Mouse (Mus musculus) heart, embryonic 13.5 days (tissue): ENCODE results near the gene Eif5a. TPM values are rescaled to one million over a fixed set of nuclear protein-coding genes. Genes with fewer than 3 reads are reported as not detected.
"Not testable (repeated sequence)": the region's sequence is repeated elsewhere in the genome, so short reads cannot be mapped to it uniquely, and the experiment has no call there.

Experiments
- ATAC-seq: fragments of 200-750 bp; cut with Nextera tagmentation; 2 replicates; pipeline ENCODE4 v1.8.0; 2017; ENCODE audit warnings: moderate TSS enrichment; ENCODE audit not compliant: insufficient number of reproducible peaks, low FRiP score, low TSS enrichment; ENCODE audit errors: extremely low read depth
- H3K27ac ChIP-seq: fragments of 300-500 bp; sonication (generic); replicated peaks from 2 replicates; pipeline ENCODE4 v1.5.1; 2015; ENCODE audit warnings: moderate library complexity, mild to moderate bottlenecking, inconsistent platforms
- H3K27me3 ChIP-seq: fragments of 300-500 bp; sonication (generic); replicated peaks from 2 replicates; pipeline ENCODE4 v1.6.1; 2015; ENCODE audit warnings: mild to moderate bottlenecking, inconsistent platforms
- H3K36me3 ChIP-seq: fragments of 300-500 bp; sonication (generic); 2 replicates; pipeline ENCODE4 v1.6.1; 2015; ENCODE audit warnings: mild to moderate bottlenecking, inconsistent platforms
- H3K4me1 ChIP-seq: fragments of 300-500 bp; sonication (generic); 2 replicates; pipeline ENCODE4 v1.6.1; 2015; ENCODE audit warnings: inconsistent platforms
- H3K4me2 ChIP-seq: fragments of 300-500 bp; sonication (generic); 2 replicates; pipeline ENCODE4 v1.6.1; 2015; ENCODE audit warnings: inconsistent platforms, mild to moderate bottlenecking, moderate library complexity
- H3K4me3 ChIP-seq: fragments of 300-500 bp; sonication (generic); 2 replicates; pipeline ENCODE4 v1.5.1; 2015; ENCODE audit warnings: moderate library complexity, mild to moderate bottlenecking, inconsistent platforms
- H3K9ac ChIP-seq: fragments of 300-500 bp; sonication (generic); 2 replicates; pipeline ENCODE4 v1.6.1; 2015; ENCODE audit warnings: inconsistent platforms, mild to moderate bottlenecking, moderate library complexity
- H3K9me3 ChIP-seq: fragments of 300-500 bp; sonication (generic); 2 replicates; pipeline ENCODE4 v1.6.1; 2016; ENCODE audit warnings: inconsistent platforms
- WGBS: fragments of 180-500 bp; shearing (Covaris S2); methylation state at CpG from one replicate; pipeline ENCODE4 v1.1.7; 2015; ENCODE audit warnings: mixed read lengths; 5-methylcytosine and 5-hydroxymethylcytosine counted together
- polyA plus RNA-seq: library from polyadenylated mRNA; unstranded; fragments of >200 nt; fragmentation: Nextera tagmentation; extraction: Ambion mirVana; gene quantifications from 2 replicates; pipeline ENCODE4 v1.2.1, GENCODE M21; 2015

Gene Eif5a
- polyA plus RNA-seq, 1 experiment from 2014 or later: 1,157 TPM

DNA sequence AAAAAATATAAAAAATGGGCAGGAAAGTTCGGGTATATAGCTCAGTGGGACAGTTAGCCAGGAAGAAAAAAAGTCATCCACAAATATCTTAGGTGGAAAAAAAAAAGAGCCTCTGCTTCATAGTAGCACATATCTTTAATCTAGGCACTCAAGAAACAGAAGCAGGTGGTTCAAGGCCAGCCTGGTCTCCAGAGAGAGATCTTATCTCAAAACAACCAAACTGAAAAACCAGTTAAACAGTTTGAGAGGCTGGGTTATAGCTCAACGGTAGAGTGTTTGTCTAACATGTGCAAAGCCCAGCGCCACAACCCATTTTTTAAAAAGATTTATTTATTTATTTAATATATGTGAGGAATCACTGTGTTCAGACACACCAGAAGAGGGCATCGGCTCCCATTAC, 11.3 kb upstream of the Eif5a start:
- H3K36me3 ChIP-seq: no peaks in the 10 kb centered on the region
- no peak overlapping the region for H3K4me3 ChIP-seq
- H3K9ac ChIP-seq: no peak overlapping the region
- H3K4me2 ChIP-seq: no peak overlapping the region
- 72% methylated on average over 4 of the region's 4 CpGs for WGBS
- H3K4me1 ChIP-seq: peaks cover 36% of the 10 kb centered on the region
- peaks cover 31% of the 10 kb centered on the region for H3K27me3 ChIP-seq
- no peak overlapping the region for H3K27ac ChIP-seq
- no peak for ATAC-seq
- no peaks in the 10 kb centered on the region for H3K9me3 ChIP-seq

DNA sequence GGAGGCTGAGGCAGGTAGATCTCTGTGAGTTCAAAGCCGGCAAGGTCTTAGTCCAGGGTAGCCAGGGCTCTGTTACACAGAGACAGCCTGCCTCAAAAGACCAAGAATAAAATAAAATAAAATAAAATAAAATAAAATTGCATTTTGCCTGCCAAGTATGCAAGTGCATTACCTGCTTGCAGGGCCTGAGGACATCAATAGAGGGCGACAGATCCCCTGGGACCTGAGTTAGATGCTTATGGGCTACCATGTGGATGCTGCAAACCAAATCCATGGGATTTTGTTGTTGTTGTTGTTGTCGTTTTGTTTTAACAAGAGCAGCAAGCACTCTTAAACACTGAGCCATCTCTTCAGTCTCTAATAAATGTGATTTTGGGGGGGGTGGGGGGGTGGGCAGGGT, 10.5 kb upstream of the Eif5a start:
- Histone ChIP-seq H3K36me3 (no peaks in the 10 kb centered on the region), H3K9me3 (no peaks in the 10 kb centered on the region), H3K4me1 (peaks cover 28% of the 10 kb centered on the region), H3K4me2 (no peak overlapping the region), H3K4me3 (no peak overlapping the region), H3K27me3 (peaks cover 23% of the 10 kb centered on the region), H3K27ac (no peak overlapping the region), H3K9ac (no peak overlapping the region)
- ATAC-seq: no peak
- WGBS: 44% methylated on average over 3 of the region's 3 CpGs

DNA sequence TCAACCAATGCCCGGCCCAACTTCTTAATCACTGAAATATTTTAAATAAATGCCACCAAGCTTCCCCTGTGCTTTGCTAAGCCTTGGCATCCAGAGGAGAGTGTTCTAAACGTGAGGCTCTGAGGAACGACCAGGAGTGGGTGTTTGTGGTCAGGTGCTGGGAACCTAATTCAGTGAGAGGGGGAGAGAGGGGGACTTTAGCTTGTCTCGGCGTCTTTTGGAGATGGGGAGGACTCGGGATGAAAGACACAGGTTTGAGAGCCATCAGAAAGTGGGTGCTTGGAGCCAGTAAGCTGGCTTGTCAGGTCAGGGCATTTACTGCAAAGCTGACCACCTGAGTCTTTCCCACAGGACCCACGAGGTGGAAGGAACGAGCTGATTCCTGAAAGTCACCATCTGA, 10.0 kb upstream of the Eif5a start:
- Histone ChIP-seq H3K9me3 (no peaks in the 10 kb centered on the region), H3K27me3 (peaks cover 18% of the 10 kb centered on the region), H3K36me3 (no peaks in the 10 kb centered on the region), H3K4me1 (peaks cover 23% of the 10 kb centered on the region), H3K4me3 (no peak overlapping the region), H3K4me2 (no peak overlapping the region), H3K27ac (no peak overlapping the region), H3K9ac (no peak overlapping the region)
- no peak for ATAC-seq
- 64% methylated on average over 8 of the region's 8 CpGs for WGBS

DNA sequence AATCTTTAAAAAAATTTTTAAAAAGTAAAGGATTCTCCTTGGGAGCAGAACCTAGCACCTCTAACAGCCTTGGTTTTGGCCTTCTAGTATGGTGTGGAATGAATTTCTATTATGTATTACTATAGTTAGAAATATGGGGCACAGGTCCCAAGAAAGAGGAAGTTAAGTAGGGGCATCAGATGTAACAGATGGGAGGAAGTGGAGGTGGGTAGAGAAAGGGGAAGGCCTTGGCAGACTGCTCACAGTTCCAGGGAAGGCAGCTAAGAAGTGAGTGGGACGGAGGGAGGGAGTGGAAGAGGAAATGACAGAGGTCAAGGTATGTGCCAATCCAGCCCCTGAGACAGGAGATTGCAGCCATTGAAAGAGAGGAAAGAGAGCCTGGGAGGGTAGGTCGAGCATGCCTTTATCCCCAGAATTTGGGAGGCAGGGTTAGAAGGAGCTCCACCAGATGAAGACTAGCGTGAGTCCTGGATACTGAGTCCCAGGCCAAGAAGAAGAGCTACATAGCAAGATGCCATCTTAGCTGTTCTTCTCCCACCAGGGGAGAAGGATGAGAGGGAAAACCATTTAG, 9.3 kb upstream of the Eif5a start:
- Histone ChIP-seq H3K27me3 (peaks cover 11% of the 10 kb centered on the region), H3K9me3 (no peaks in the 10 kb centered on the region), H3K4me2 (no peak overlapping the region), H3K27ac (no peak overlapping the region), H3K36me3 (no peaks in the 10 kb centered on the region), H3K4me3 (no peak overlapping the region), H3K4me1 (peaks cover 16% of the 10 kb centered on the region), H3K9ac (no peak overlapping the region)
- ATAC-seq: no peak
- WGBS: 65% methylated on average over 3 of the region's 3 CpGs

DNA sequence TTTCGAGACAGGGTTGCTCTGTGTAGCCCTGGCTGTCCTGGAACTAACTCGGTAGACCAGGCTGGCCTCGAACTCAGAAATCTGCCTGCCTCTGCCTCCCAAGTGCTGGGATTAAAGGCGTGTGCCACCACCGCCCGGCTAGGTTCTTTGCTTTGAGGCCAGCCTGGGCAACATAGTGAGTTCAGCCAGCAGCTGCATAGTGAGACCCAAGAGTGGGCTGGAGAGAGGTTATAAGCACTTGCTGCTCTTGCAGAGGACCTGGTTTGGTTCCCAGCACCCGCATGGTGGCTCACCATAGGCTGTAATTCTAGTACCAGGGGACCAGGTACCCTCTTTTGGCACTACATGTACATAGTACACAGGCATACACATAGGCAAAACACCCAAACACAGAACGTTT, 8.4 kb upstream of the Eif5a start:
- not testable (repeated sequence) for H3K27ac ChIP-seq, H3K36me3 ChIP-seq, H3K9ac ChIP-seq, H3K9me3 ChIP-seq, H3K4me1 ChIP-seq, H3K4me2 ChIP-seq, H3K27me3 ChIP-seq, ATAC-seq, H3K4me3 ChIP-seq
- WGBS: 80% methylated on average over 8 of the region's 8 CpGs

DNA sequence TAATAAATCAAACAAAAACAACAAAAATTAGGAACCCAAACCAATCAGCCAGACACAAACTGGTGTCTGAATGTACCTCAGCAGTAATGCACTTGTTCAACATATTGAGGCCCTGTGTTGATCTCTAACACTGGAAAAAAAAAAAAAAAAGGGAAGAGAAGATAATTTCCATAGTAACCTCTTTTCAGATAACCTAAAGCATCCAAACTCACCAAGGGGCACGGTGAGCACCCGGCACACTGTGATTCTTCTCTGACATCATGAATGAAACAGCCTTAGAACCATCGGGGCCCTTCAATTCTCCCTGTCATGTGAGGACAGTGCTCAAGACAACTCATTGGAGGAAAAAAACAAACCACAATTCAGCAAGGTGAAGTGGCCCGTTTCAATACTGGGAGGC, 8.0 kb upstream of the Eif5a start:
- Histone ChIP-seq H3K4me1 (peaks cover 5% of the 10 kb centered on the region), H3K27ac (no peak overlapping the region), H3K27me3 (peaks cover 2% of the 10 kb centered on the region; the same call in 1 of the 2 replicates), H3K9me3 (no peaks in the 10 kb centered on the region), H3K36me3 (no peaks in the 10 kb centered on the region), H3K4me2 (no peak overlapping the region), H3K9ac (no peak overlapping the region), H3K4me3 (no peak overlapping the region)
- no peak for ATAC-seq
- 26% methylated on average over 4 of the region's 4 CpGs for WGBS

DNA sequence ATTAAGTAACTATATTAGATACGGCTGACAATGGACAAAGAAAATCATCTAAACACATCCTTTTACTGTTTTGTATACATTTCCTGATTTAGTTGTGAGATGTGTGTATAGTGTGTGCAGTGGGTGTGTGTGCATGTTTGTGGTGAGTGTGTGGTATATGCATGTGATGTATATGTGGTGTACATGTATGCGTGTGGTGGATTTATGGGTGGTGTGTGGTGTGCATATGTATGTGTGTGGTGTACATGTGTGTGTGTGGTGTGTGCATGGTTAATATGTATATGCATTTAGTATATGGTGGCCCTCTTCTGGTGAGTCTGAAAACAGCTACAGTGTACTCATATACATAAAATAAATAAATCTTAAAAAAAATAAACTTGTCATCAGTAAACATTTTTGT, 5.7 kb upstream of the Eif5a start:
- no peak for ATAC-seq
- 88% methylated on average over 2 of the region's 2 CpGs for WGBS
- Histone ChIP-seq H3K4me2 (no peak overlapping the region), H3K4me1 (peaks cover 4% of the 10 kb centered on the region), H3K9me3 (no peaks in the 10 kb centered on the region), H3K9ac (no peak overlapping the region), H3K27ac (no peak overlapping the region), H3K27me3 (no peaks in the 10 kb centered on the region), H3K36me3 (no peaks in the 10 kb centered on the region), H3K4me3 (no peak overlapping the region)

DNA sequence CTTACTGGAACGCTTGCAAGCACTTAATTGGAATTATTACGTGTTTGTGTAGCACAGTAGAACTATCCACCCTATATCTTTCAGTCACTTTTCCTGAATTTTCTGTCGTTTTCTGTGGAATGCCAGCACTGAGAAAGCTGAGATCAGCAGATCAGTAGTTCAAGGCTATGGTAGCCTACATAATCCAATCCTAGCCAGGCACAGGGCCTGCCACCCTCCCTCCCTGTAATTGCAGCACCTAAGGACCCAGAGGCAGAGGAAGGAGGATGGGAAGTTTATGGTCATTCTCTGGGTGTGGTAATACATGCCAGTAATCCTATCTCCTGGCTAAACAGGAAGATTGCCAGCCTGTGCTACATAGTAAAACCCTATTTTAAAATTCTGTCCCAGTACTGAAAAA, 1.0 kb upstream of the Eif5a start:
- Histone ChIP-seq H3K4me3 (peak overlapping the region; percentile 91), H3K27ac (peak overlapping the region; percentile 99; the same call in 1 of the 2 replicates), H3K4me2 (peak overlapping the region; percentile 83), H3K9me3 (no peaks in the 10 kb centered on the region), H3K4me1 (peaks cover 28% of the 10 kb centered on the region), H3K27me3 (no peaks in the 10 kb centered on the region), H3K9ac (peak overlapping the region; percentile 86; the same call in 1 of the 2 replicates), H3K36me3 (peaks cover 14% of the 10 kb centered on the region)
- ATAC-seq: no peak
- WGBS: 64% methylated on average over 3 of the region's 3 CpGs

DNA sequence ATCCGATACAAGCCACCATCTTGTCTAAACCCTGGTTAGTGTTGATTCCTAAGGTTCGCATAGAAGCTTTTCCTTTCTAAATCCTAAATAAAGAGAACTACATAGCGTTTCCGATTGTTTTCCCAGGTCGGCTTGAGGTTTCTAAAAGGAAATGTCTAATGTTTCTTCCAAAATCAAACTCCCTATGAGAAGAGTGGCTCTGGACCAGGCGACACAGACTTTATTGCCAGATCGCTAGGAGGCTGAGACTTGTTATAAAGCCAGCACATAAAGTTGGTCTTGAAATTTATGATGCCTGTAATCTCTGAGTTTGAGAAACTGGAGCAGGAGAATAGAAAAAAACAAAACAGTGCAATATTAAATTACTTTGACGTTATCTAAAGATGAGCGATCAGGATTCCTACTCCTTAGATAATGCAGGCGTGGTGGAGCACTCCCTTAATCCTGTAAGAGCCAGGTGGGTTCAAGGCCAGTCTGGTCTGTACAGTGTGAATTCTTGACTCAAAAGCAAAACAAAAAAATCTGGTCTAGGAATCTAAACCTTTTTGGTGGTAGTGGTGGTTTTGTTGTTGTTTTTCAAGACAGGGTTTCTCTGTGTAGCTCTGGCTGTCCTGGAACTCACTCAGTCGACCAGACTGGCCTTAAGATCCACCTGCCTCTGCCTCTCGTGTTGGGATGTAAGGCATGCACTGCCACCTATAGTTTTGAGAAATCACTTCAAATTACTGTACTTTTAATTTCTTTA, 426 bp upstream of the Eif5a start:
- no peak for ATAC-seq
- Histone ChIP-seq H3K9ac (peak overlapping the region; percentile 86), H3K27me3 (no peaks in the 10 kb centered on the region), H3K4me3 (peak overlapping the region; percentile 91), H3K4me2 (peak overlapping the region; percentile 83), H3K9me3 (no peaks in the 10 kb centered on the region), H3K27ac (peak overlapping the region; percentile 99), H3K4me1 (peaks cover 34% of the 10 kb centered on the region), H3K36me3 (peaks cover 20% of the 10 kb centered on the region)
- WGBS: 3% methylated on average over 12 of the region's 12 CpGs

DNA sequence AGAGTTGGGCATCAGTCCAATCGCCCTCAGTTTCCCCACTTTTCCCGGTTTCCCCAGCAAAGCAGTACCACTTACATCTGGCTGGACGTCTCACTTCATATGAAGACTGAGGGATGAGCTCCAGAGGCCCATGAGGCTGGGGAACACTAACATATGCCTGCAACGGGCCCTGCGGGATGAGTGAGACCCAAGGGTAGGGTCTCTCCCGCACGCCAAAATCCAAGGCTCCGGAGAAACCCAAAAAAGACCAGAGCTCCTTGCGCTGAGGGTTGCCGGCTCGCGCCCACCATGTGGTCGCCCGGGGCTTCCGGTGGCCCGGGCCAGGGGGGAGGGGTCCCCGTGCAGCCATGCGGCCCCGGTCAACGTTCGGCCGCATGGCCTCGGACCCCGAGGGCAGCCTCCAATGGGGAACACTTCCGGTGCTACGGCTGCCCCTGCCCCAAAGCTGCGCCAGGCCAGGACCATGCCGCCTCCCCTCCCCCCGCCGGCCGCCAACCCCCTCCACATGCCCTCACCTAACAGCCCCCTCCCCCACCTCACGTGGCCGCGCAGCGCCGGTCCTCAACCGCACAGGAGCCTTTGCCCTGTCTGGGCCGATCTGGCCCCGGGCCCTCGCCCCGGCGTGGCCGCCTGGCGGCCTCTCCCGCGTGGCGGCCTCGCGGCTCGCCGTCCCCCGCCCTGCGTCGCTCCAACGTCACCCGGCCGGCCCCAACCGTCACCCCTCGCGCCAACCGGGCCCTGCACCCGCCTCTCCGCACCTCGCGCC, 1.3 kb downstream of the Eif5a start:
- H3K4me2 ChIP-seq: peak overlapping the region; percentile 97
- H3K4me3 ChIP-seq: peak overlapping the region; percentile 91
- H3K9ac ChIP-seq: peak overlapping the region; percentile 99
- peaks cover 37% of the 10 kb centered on the region for H3K36me3 ChIP-seq
- H3K27ac ChIP-seq: peak overlapping the region; percentile 99
- no peaks in the 10 kb centered on the region for H3K27me3 ChIP-seq
- WGBS: under 1% methylated on average over 62 of the region's 65 CpGs
- peaks cover 51% of the 10 kb centered on the region for H3K4me1 ChIP-seq
- H3K9me3 ChIP-seq: no peaks in the 10 kb centered on the region
- peak; percentile 17 for ATAC-seq

DNA sequence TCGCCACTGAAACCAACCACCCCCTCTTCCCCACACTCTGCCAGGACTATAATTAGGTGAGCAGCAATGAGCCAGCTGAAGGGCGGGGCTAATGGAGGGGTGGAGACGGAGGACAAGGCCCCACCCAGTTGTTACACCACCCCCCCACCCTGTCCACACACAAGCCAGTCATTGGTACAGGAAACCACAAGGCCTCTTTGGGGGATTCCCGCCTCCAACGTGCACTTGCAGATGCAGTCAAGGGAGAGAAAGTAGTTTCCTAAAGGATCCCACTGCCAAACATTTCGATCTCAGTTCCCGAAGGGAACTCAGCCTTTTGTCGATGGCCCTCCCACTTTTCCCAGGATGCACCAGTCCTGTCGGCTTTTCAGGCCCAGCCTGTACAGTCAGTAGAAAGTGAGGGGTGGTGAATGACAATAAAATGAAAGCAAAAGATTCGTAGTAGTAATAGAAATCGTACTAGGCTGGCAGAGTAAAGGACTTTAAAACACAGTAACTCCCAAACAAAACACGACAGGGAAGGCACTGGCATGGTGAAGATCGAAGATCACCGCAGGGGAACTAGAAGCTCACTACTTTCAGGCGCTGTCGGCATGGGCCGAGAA, 2.0 kb downstream of the Eif5a start:
- peak overlapping the region; percentile 91 for H3K4me3 ChIP-seq
- H3K27ac ChIP-seq: peak overlapping the region; percentile 99
- no peaks in the 10 kb centered on the region for H3K27me3 ChIP-seq
- ATAC-seq: 0 out of 2 replicates have a peak, but pooled peaks have one; percentile 26
- H3K36me3 ChIP-seq: peaks cover 44% of the 10 kb centered on the region
- H3K9me3 ChIP-seq: no peaks in the 10 kb centered on the region
- H3K4me2 ChIP-seq: peak overlapping the region; percentile 97
- peaks cover 58% of the 10 kb centered on the region for H3K4me1 ChIP-seq
- under 1% methylated on average over 17 of the region's 17 CpGs for WGBS
- H3K9ac ChIP-seq: peak overlapping the region; percentile 99
